Mouse (Mus musculus) frontal cortex, postnatal 10 days (tissue): Measurements from ENCODE around the gene Rnf212.
"Not testable (repeated sequence)": the region's sequence is repeated elsewhere in the genome, so short reads cannot be mapped to it uniquely, and the experiment has no call there.

Experiments used
- DNase-seq, 2 experiments: peaks; one replicate each; pipeline ENCODE4 v3.0.0; 2022; ENCODE audit warnings: low spot score in 2 of 2, mixed read lengths in 1 of 2

The Rnf212 gene

GRCm38 (mm10) chr5:108774630-108775306 lies at the start of gene Rnf212:
Gene Rnf212, minus strand, starts transcription at chr5:108774982.
- DNase-seq: no peak

GRCm38 (mm10) chr5:108823276-108823675 lies 48.5 kb upstream of the Rnf212 start:
- DNase-seq: peak in 1 of 2 experiments; percentile 3

GRCm38 (mm10) chr5:108808750-108809149 lies 34.0 kb upstream of the Rnf212 start, which contains the start of gene Vmn2r8:
Gene Vmn2r8, minus strand, starts transcription at chr5:108808850.
- DNase-seq: not testable (repeated sequence)

- no peak for DNase-seq
Observed at GRCm38 (mm10) chr5:108803646-108804045, 28.9 kb upstream of the Rnf212 start.

- not testable (repeated sequence) for DNase-seq
Observed at GRCm38 (mm10) chr5:108795263-108795662, 20.5 kb upstream of the Rnf212 start, which contains the start of gene Tmed11. Gene Tmed11, minus strand, starts transcription at chr5:108795363.

- not testable (repeated sequence) for DNase-seq
Observed at GRCm38 (mm10) chr5:108790385-108790784, 15.6 kb upstream of the Rnf212 start.

GRCm38 (mm10) chr5:108760002-108760401 lies 14.8 kb downstream of the Rnf212 start:
- no peak for DNase-seq

GRCm38 (mm10) chr5:108758396-108758795 lies 16.4 kb downstream of the Rnf212 start:
- peak; percentile 5 to 12 for DNase-seq

- DNase-seq: not testable (repeated sequence)
Observed at GRCm38 (mm10) chr5:108751258-108751657, 23.5 kb downstream of the Rnf212 start.

- DNase-seq: no peak
Observed at GRCm38 (mm10) chr5:108750328-108751210, 24.2 kb downstream of the Rnf212 start.

GRCm38 (mm10) chr5:108744629-108745028 lies 30.2 kb downstream of the Rnf212 start:
- no peak for DNase-seq

- no peak for DNase-seq
Observed at GRCm38 (mm10) chr5:108743856-108744255, 30.9 kb downstream of the Rnf212 start.

GRCm38 (mm10) chr5:108742596-108742995 lies 32.2 kb downstream of the Rnf212 start:
- no peak for DNase-seq

GRCm38 (mm10) chr5:108741844-108742243 lies 32.9 kb downstream of the Rnf212 start:
- no peak for DNase-seq

GRCm38 (mm10) chr5:108727425-108727824 lies 47.4 kb downstream of the Rnf212 start:
- DNase-seq: no peak

GRCm38 (mm10) chr5:108726557-108727248 lies 48.1 kb downstream of the Rnf212 start:
- peak; percentile 50 to 68 for DNase-seq

GRCm38 (mm10) chr5:108724006-108724405 lies 50.8 kb downstream of the Rnf212 start:
- DNase-seq: no peak

- no peak for DNase-seq
Observed at GRCm38 (mm10) chr5:108719761-108720160, 55.0 kb downstream of the Rnf212 start.

GRCm38 (mm10) chr5:108718051-108718450 lies 56.7 kb downstream of the Rnf212 start:
- DNase-seq: peak in 1 of 2 experiments; percentile 16

- no peak for DNase-seq
Observed at GRCm38 (mm10) chr5:108715974-108716373, 58.8 kb downstream of the Rnf212 start.

GRCm38 (mm10) chr5:108714149-108714548 lies 60.6 kb downstream of the Rnf212 start:
- peak in 1 of 2 experiments; percentile 49 for DNase-seq

- no peak for DNase-seq
Observed at GRCm38 (mm10) chr5:108713691-108714090, 61.1 kb downstream of the Rnf212 start.
